ENCODE assay signal across 8 mouse cellular contexts in the genomic region with DNA sequence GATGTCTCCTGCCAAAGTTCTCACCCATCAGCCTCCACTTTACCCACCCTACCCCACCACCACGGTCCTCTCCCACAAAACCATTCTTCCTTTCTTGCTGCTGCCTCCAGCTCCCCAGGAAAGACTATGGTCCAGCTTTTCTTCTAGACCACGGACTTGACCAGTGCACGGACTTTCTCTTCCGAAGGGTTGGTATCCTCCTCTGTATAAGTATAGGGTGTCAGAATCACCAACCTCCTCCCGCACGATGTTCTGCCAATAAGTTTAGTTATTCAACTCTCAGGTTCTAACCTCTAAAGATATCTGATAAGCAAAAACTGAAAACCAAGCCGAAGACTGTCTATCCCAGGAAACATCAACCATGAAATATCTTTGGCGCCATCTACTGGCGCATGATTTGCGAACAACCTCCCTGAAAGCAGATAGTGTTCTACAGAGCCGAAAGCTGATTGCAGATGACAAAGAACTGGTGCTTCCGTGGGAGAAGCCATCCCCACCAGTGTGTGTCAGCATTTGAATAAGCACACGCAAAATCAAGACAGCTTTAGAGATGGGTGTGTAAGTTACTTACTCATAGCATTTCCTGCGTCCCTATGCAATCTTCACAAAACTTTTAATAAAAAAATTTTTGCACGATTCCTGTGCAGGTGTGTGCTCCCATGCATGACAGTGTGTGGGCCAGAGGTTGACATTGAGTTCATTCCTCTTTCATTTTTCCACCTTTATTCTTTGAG.
DNase-seq lines count a peak whose midpoint lies in the region; ATAC-seq and TF ChIP-seq lines count a peak whose summit lies in the region.

No protein-coding gene starts in this region.

- DNase-seq in Patski (ENCODE audit: low read depth, low spot score) = peak; percentile 62
- DNase-seq in cerebellum, adult 9-11 months = peak; percentile 73
- DNase-seq in frontal cortex, postnatal 25 days (ENCODE audit: low spot score in 2 of 2) = peak; percentile 82 to 83
- peak; percentile 87 to 94 for DNase-seq in layer of hippocampus, postnatal 14 days (ENCODE audit: low spot score in 2 of 2)
- DNase-seq in lung, postnatal 4 days = peak; percentile 60 to 86
- DNase-seq in right cerebral cortex, adult 18-20 months = peak; percentile 86
- peak; percentile 87 for DNase-seq in urinary bladder, postnatal 14 days (ENCODE audit: low spot score)

- no peak overlapping the region for H3K27ac ChIP-seq in hindbrain, embryonic 15.5 days (replicated peaks)

- no peak overlapping the region for H3K4me3 ChIP-seq in hindbrain, embryonic 15.5 days

- no peak overlapping the region for H3K4me2 ChIP-seq in hindbrain, embryonic 15.5 days

- POLR2A ChIA-PET in Patski (lab: Charles Lee) = interaction anchor here (0.5 to 2.1 kb wide), 3 partner anchors 9 to 324 kb away, joined by 3 to 11 read pairs (median 7); no protein-coding TSS in a partner anchor

- ATAC-seq in Patski = no peak
- peak; percentile 87 for ATAC-seq in hindbrain, embryonic 15.5 days (ENCODE audit: low FRiP score, low read depth)

- CTCF ChIA-PET in Patski (lab: Charles Lee) = interaction anchor here (0.7 to 3.4 kb wide), 20 partner anchors 9 to 363 kb away, joined by 3 to 20 read pairs (median 4); a partner anchor contains a TSS

- no peaks in the 10 kb centered on the region for H3K4me1 ChIP-seq in hindbrain, embryonic 15.5 days (replicated peaks)

- no peaks in the 10 kb centered on the region for H3K9me3 ChIP-seq in hindbrain, embryonic 15.5 days

- in situ Hi-C loops in Patski (cut with MboI; ENCODE audit: low pct_unique_long_range_greater_than_20kb) = loop anchor here (10.0 kb wide), 1 partner anchor 207 kb away; a partner anchor contains a TSS

- H3K36me3 ChIP-seq in hindbrain, embryonic 15.5 days = no peaks in the 10 kb centered on the region

- H3K9ac ChIP-seq in hindbrain, embryonic 15.5 days = no peak overlapping the region

- peak; percentile 79 for TF ChIP-seq CTCF in Patski (IDR thresholded peaks at IDR 0.05)

- no peaks in the 10 kb centered on the region for H3K27me3 ChIP-seq in Patski
- no peaks in the 10 kb centered on the region for H3K27me3 ChIP-seq in hindbrain, embryonic 15.5 days

- WGBS in hindbrain, embryonic 15.5 days = 35% methylated on average over 15 of the region's 15 CpGs
